Mouse (Mus musculus) lung, embryonic 15.5 days (tissue): ENCODE measurements around the gene Olfr829. TPM values are rescaled to one million over a fixed set of nuclear protein-coding genes. Genes with fewer than 3 reads are reported as not detected.
"Not testable (repeated sequence)": the region's sequence is repeated elsewhere in the genome, so short reads cannot be mapped to it uniquely, and the experiment has no call there.

Source experiments
- ATAC-seq: fragments of 200-750 bp; cut with Nextera tagmentation; 2 replicates; pipeline ENCODE4 v1.8.0; 2017; ENCODE audit warnings: moderate number of reproducible peaks, borderline replicate concordance; ENCODE audit not compliant: low FRiP score, low TSS enrichment; ENCODE audit errors: extremely low read depth
- H3K27ac ChIP-seq: fragments of 300-500 bp; sonication (generic); 2 replicates; pipeline ENCODE4 v1.5.1; 2015; ENCODE audit warnings: moderate library complexity, mild to moderate bottlenecking, inconsistent platforms
- H3K27me3 ChIP-seq: fragments of 300-500 bp; sonication (generic); 2 replicates; pipeline ENCODE4 v1.6.1; 2015; ENCODE audit warnings: inconsistent platforms
- H3K36me3 ChIP-seq: fragments of 300-500 bp; sonication (generic); 2 replicates; pipeline ENCODE4 v1.6.1; 2015; ENCODE audit warnings: inconsistent platforms
- H3K4me1 ChIP-seq: fragments of 300-500 bp; sonication (generic); 2 replicates; pipeline ENCODE4 v1.6.1; 2015; ENCODE audit warnings: inconsistent platforms
- H3K4me2 ChIP-seq: fragments of 300-500 bp; sonication (generic); 2 replicates; pipeline ENCODE4 v1.6.1; 2015; ENCODE audit warnings: inconsistent platforms, mild to moderate bottlenecking, moderate library complexity
- H3K4me3 ChIP-seq: fragments of 300-500 bp; sonication (generic); 2 replicates; pipeline ENCODE4 v1.5.1; 2015; ENCODE audit warnings: mild to moderate bottlenecking, inconsistent platforms
- H3K9ac ChIP-seq: fragments of 300-500 bp; sonication (generic); 2 replicates; pipeline ENCODE4 v1.6.1; 2015; ENCODE audit warnings: inconsistent platforms
- H3K9me3 ChIP-seq: fragments of 300-500 bp; sonication (generic); 2 replicates; pipeline ENCODE4 v1.6.1; 2016; ENCODE audit warnings: inconsistent platforms
- WGBS: fragments of 180-500 bp; shearing (Covaris S2); methylation state at CpG from one replicate; pipeline ENCODE4 v1.1.7; 2015; 5-methylcytosine and 5-hydroxymethylcytosine counted together
- polyA plus RNA-seq: library from polyadenylated mRNA; unstranded; fragments of >200 nt; fragmentation: Nextera tagmentation; extraction: Ambion mirVana; gene quantifications from 2 replicates; pipeline ENCODE4 v1.2.1, GENCODE M21; 2015

Olfr829 gene
- not detected in 2 replicates for polyA plus RNA-seq

- no peaks in the 10 kb centered on the region for H3K9me3 ChIP-seq
- H3K4me3 ChIP-seq: no peak within 1 kb of the TSS
- H3K4me2 ChIP-seq: no peak within 1 kb of the TSS
- no peaks in the 10 kb centered on the region for H3K4me1 ChIP-seq
- H3K27ac ChIP-seq: no peak within 1 kb of the TSS
- no peaks in the 10 kb centered on the region for H3K27me3 ChIP-seq
- no peaks in the 10 kb centered on the region for H3K36me3 ChIP-seq
- no peak for ATAC-seq
- H3K9ac ChIP-seq: no peak within 1 kb of the TSS
- WGBS: 31% methylated on average over 1 of the region's 1 CpGs
Observed at GRCm38 (mm10) chr9:18854633-18855032, at the start of gene Olfr829. Gene Olfr829, plus strand, starts transcription at chr9:18854933.

GRCm38 (mm10) chr9:18819426-18819825 lies 35.3 kb upstream of the Olfr829 start, which contains the start of gene Olfr828:
Gene Olfr828, minus strand, starts transcription at chr9:18819526.
- no peaks in the 10 kb centered on the region for H3K9me3 ChIP-seq
- no peak within 1 kb of the TSS for H3K9ac ChIP-seq
- H3K36me3 ChIP-seq: no peaks in the 10 kb centered on the region
- H3K27me3 ChIP-seq: no peaks in the 10 kb centered on the region
- H3K4me1 ChIP-seq: no peaks in the 10 kb centered on the region
- H3K27ac ChIP-seq: no peak within 1 kb of the TSS
- H3K4me3 ChIP-seq: no peak within 1 kb of the TSS
- no peak within 1 kb of the TSS for H3K4me2 ChIP-seq
- no peak for ATAC-seq

GRCm38 (mm10) chr9:18874393-18874792 lies 19.7 kb downstream of the Olfr829 start, which contains the start of gene Olfr830:
Gene Olfr830, plus strand, starts transcription at chr9:18874693.
- Histone ChIP-seq H3K36me3 (no peaks in the 10 kb centered on the region), H3K27me3 (no peaks in the 10 kb centered on the region), H3K27ac (no peak within 1 kb of the TSS), H3K9ac (no peak within 1 kb of the TSS), H3K9me3 (no peaks in the 10 kb centered on the region), H3K4me2 (no peak within 1 kb of the TSS), H3K4me3 (no peak within 1 kb of the TSS), H3K4me1 (no peaks in the 10 kb centered on the region)
- no peak for ATAC-seq

GRCm38 (mm10) chr9:18907699-18908098 lies 53.0 kb downstream of the Olfr829 start:
- not testable (repeated sequence) for H3K27ac ChIP-seq, H3K4me2 ChIP-seq, H3K4me1 ChIP-seq, H3K9me3 ChIP-seq, H3K9ac ChIP-seq, H3K27me3 ChIP-seq, H3K4me3 ChIP-seq, ATAC-seq, H3K36me3 ChIP-seq
- 71% methylated on average over 2 of the region's 2 CpGs for WGBS

Other genes starting within 250 kb of the Olfr829 start
- 1.0 and 1.3 TPM in 2 replicates for gene Muc16, start 180.4 kb upstream of the Olfr829 start, polyA plus RNA-seq
- gene Olfr24, start 90.9 kb upstream of the Olfr829 start, polyA plus RNA-seq: not detected in 2 replicates
- gene Olfr828, start 35.4 kb upstream of the Olfr829 start, polyA plus RNA-seq: not detected in 2 replicates
- gene Olfr830, start 19.8 kb downstream of the Olfr829 start, polyA plus RNA-seq: not detected in 2 replicates
- not detected in 2 replicates for gene Olfr832, start 82.2 kb downstream of the Olfr829 start, polyA plus RNA-seq
- gene Olfr834, start 133.1 kb downstream of the Olfr829 start, polyA plus RNA-seq: not detected in 2 replicates
- gene Olfr835, start 177.8 kb downstream of the Olfr829 start, polyA plus RNA-seq: not detected in 2 replicates